Mouse (Mus musculus) stomach, embryonic 14.5 days (tissue): ENCODE results near the gene Pds5b. TPM values are rescaled to one million over a fixed set of nuclear protein-coding genes. Genes with fewer than 3 reads are reported as not detected.
"Not testable (repeated sequence)": the region's sequence is repeated elsewhere in the genome, so short reads cannot be mapped to it uniquely, and the experiment has no call there.

Source experiments
- ATAC-seq: fragments of 200-750 bp; cut with Nextera tagmentation; 2 replicates; pipeline ENCODE4 v1.8.0; 2017; ENCODE audit warnings: low read depth, moderate TSS enrichment; ENCODE audit not compliant: insufficient number of reproducible peaks, insufficient read depth, low FRiP score
- H3K27ac ChIP-seq: fragments of 300-500 bp; sonication (generic); 2 replicates; pipeline ENCODE4 v1.5.1; 2014; ENCODE audit warnings: mild to moderate bottlenecking, low read length, moderate library complexity, mixed read lengths
- H3K27me3 ChIP-seq: fragments of 300-500 bp; sonication (generic); 2 replicates; pipeline ENCODE4 v1.6.1; 2014; ENCODE audit warnings: low read length, control low read depth, mixed read lengths; ENCODE audit not compliant: control insufficient read depth, insufficient read depth
- H3K36me3 ChIP-seq: fragments of 300-500 bp; sonication (generic); 2 replicates; pipeline ENCODE4 v1.6.1; 2014; ENCODE audit warnings: mild to moderate bottlenecking, control low read depth, low read length, moderate library complexity, mixed read lengths; ENCODE audit not compliant: control insufficient read depth, insufficient read depth
- H3K4me1 ChIP-seq: fragments of 300-500 bp; sonication (generic); 2 replicates; pipeline ENCODE4 v1.6.1; 2014; ENCODE audit warnings: low read length, control low read depth, mixed read lengths; ENCODE audit not compliant: control insufficient read depth, insufficient read depth
- H3K4me2 ChIP-seq: fragments of 300-500 bp; sonication (generic); replicated peaks from 2 replicates; pipeline ENCODE4 v1.6.1; 2014; ENCODE audit warnings: low read depth, low read length, control low read depth
- H3K4me3 ChIP-seq: fragments of 300-500 bp; sonication (generic); 2 replicates; pipeline ENCODE4 v1.5.1; 2014; ENCODE audit warnings: low read depth, low read length, control low read depth
- H3K9ac ChIP-seq: fragments of 300-500 bp; sonication (generic); replicated peaks from 2 replicates; pipeline ENCODE4 v1.6.1; 2014; ENCODE audit warnings: low read depth, mild to moderate bottlenecking, control low read depth, low read length, moderate library complexity, mixed read lengths
- H3K9me3 ChIP-seq: fragments of 300-500 bp; sonication (generic); 2 replicates; pipeline ENCODE4 v1.6.1; 2016; ENCODE audit warnings: low read depth, low read length, control low read depth; ENCODE audit not compliant: control insufficient read depth
- WGBS: fragments of 180-500 bp; shearing (Covaris S2); extraction: QIAGEN DNeasy Blood & Tissue Kit; methylation state at CpG from one replicate; pipeline ENCODE4 v1.1.7; 2014; 5-methylcytosine and 5-hydroxymethylcytosine counted together
- polyA plus RNA-seq: library from polyadenylated mRNA; unstranded; fragments of >200 nt; fragmentation: Nextera tagmentation; extraction: Ambion mirVana; gene quantifications from 2 replicates; pipeline ENCODE4 v1.2.1, GENCODE M21; 2014

Gene Pds5b
- polyA plus RNA-seq, 1 experiment from 2014 or later = 52.9 TPM

DNA sequence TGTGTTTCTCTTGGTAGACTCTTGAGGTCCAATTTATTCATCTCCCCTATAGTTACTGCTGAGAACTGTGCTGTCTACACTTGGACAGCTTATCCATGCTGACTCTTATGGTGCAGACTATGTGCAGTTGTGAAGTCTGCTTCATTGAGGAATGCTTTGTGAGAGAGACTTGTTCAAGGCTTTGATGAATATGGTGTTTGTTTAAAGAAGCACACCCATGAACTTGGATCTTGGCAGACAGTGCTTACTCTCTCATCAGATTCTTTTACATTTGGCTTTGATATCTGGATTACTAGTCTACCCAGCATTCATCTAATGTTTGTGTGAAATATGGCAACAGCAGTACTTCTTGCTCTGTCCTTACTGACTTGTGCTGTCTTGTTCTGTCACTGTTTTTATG, 39.9 kb downstream of the Pds5b start:
- H3K4me3 ChIP-seq = no peak overlapping the region
- H3K9me3 ChIP-seq = no peaks in the 10 kb centered on the region
- no peaks in the 10 kb centered on the region for H3K36me3 ChIP-seq
- H3K4me1 ChIP-seq = 0 out of 2 replicates have a peak, but pooled peaks cover 3% of the 10 kb centered on the region
- ATAC-seq = no peak
- no peaks in the 10 kb centered on the region for H3K27me3 ChIP-seq
- H3K9ac ChIP-seq = no peak overlapping the region
- peak overlapping the region; percentile 44; the same call in 1 of the 2 replicates for H3K27ac ChIP-seq
- no peak overlapping the region for H3K4me2 ChIP-seq

DNA sequence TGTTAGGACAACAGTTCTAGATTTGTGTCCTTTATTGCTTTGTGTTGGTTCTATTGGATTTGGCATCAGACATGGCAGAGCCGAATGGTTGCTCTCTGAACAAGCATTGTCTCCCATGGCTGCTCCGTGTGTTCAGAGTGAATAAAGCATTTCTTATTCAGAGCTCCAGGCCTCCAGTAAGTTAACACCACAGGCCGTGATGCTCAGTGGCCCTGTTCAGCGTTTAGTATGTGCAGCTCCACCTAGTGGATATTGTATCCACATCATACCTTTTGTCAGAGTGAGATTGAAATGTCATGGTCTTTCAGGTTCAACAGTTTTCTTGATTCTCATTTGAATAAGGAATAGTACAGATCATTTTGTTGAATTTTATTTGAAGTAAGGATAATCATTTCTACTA, 44.2 kb downstream of the Pds5b start:
- Histone ChIP-seq H3K4me2 (no peak overlapping the region), H3K27ac (no peak overlapping the region), H3K4me3 (no peak overlapping the region), H3K4me1 (0 out of 2 replicates have a peak, but pooled peaks cover 3% of the 10 kb centered on the region), H3K9ac (no peak overlapping the region), H3K9me3 (no peaks in the 10 kb centered on the region), H3K27me3 (no peaks in the 10 kb centered on the region), H3K36me3 (peaks cover 7% of the 10 kb centered on the region; the same call in 1 of the 2 replicates)
- WGBS = 22% methylated on average over 4 of the region's 4 CpGs
- ATAC-seq = no peak

DNA sequence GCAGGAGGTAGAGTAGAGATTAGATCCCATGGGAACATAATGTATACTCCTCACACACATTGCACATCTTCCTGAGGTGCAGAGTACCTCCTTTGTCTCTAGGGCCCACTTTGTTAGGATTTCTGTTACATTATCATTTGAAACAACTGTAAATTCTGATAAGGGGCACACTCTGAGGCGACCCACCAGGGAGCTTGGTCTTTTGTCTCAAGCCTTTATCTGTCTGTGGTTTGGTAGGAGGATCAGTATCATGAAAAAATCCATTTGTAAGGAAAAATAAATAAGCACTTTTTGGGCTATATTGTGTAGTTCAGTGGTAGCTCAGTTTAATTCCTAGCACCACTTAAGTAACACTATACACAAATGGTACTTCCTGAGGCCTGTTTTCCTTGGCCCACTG, 51.1 kb downstream of the Pds5b start:
- Histone ChIP-seq H3K27ac (no peak overlapping the region), H3K9ac (no peak overlapping the region), H3K4me3 (no peak overlapping the region), H3K27me3 (no peaks in the 10 kb centered on the region), H3K36me3 (peaks cover 26% of the 10 kb centered on the region), H3K9me3 (no peaks in the 10 kb centered on the region), H3K4me1 (no peaks in the 10 kb centered on the region), H3K4me2 (no peak overlapping the region)
- WGBS = 67% methylated on average over 1 of the region's 1 CpGs
- no peak for ATAC-seq

DNA sequence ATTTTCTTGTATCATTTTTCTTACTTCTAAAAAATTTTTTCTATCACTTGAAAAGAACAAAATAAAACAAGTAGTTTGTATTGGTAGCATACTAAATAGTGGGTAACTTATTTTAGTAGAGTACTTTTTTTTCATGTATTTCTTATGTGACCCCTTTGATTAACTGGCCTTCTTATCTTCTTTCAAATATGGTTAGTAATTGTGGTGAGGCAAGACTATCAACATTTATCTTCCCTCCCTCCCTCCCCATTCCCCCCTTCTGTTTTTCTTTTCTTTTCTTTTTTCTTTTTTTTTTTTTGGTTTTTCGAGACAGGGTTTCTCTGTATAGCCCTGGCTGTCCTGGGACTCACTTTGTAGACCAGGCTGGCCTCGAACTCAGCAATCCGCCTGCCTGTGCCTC, 63.5 kb downstream of the Pds5b start:
- not testable (repeated sequence) for H3K9me3 ChIP-seq, H3K36me3 ChIP-seq, H3K4me1 ChIP-seq, ATAC-seq, H3K27ac ChIP-seq, H3K27me3 ChIP-seq, H3K4me3 ChIP-seq, H3K9ac ChIP-seq, H3K4me2 ChIP-seq
- 79% methylated on average over 3 of the region's 3 CpGs for whole genome bisulfite sequencing

DNA sequence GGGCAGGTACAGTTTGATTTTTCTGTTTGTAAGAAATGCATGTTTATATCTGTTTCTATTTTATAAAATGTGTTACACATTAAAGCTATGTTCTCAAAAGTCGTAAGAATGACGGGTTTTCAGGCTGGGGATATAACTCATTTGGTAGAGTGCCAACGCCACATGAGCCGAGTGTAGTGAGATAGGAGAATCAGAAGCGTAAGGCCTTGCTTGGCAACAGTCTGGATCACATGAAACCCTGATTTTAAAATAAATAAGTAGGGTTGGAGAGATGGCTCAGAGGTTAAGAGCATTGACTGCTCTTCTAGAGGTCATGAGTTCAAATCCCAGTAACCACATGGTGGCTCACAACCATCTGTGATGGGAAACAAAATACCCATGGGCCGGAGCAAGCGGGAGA, 65.8 kb downstream of the Pds5b start:
- Histone ChIP-seq H3K4me2 (no peak overlapping the region), H3K27ac (no peak overlapping the region), H3K9me3 (no peaks in the 10 kb centered on the region), H3K4me3 (no peak overlapping the region), H3K36me3 (no peaks in the 10 kb centered on the region; the same call in 1 of the 2 replicates), H3K4me1 (no peaks in the 10 kb centered on the region), H3K27me3 (no peaks in the 10 kb centered on the region), H3K9ac (no peak overlapping the region)
- 86% methylated on average over 7 of the region's 7 CpGs for WGBS
- ATAC-seq = no peak

DNA sequence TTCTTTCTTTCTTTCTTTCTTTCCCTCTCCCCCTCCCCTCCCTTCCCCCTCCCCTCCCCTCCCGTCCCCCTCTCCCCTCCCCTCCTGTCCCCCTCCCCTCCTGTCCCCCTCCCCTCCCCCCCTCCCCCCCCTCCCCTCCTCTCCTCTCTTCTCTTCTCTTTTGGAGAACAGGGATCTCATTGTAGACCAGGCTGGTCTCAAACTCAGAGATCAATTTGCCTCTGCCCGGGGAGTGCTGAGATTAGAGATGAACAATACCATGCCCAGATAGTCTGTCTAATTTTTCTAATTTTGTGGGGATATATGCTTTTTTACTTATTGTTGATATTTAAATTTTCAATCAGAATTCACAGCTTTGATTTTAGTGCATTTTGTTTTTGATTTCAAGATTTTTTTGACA, 67.1 kb downstream of the Pds5b start:
- Histone ChIP-seq H3K4me2 (no peak overlapping the region), H3K9me3 (no peaks in the 10 kb centered on the region), H3K36me3 (no peaks in the 10 kb centered on the region; the same call in 1 of the 2 replicates), H3K27me3 (no peaks in the 10 kb centered on the region), H3K27ac (no peak overlapping the region), H3K4me3 (no peak overlapping the region), H3K4me1 (no peaks in the 10 kb centered on the region), H3K9ac (no peak overlapping the region)
- ATAC-seq = no peak
- WGBS = 74% methylated on average over 1 of the region's 2 CpGs

DNA sequence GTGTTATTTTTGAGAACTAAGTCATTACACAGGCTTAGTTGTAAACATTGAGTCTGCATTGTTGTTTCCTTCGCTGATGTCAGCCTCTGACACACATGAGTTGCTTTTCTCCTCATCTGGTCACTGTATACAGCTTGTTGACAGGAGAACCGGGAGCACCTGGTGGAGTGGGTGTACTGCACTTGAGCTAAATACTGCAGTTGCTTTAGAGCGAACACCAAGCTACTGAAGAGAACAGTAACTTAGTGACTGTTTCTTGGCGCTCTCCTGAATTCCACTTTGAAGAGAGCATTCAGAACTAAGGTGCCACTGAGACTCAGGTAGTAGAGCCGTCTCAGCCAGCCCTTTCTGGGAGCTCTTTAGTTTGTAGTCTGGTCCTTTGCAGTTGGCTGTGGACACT, 83.1 kb downstream of the Pds5b start:
- H3K9ac ChIP-seq = no peak overlapping the region
- H3K27ac ChIP-seq = no peak overlapping the region
- no peak overlapping the region for H3K4me3 ChIP-seq
- no peaks in the 10 kb centered on the region for H3K9me3 ChIP-seq
- H3K4me2 ChIP-seq = no peak overlapping the region
- H3K27me3 ChIP-seq = no peaks in the 10 kb centered on the region
- H3K4me1 ChIP-seq = no peaks in the 10 kb centered on the region
- 94% methylated on average over 5 of the region's 5 CpGs for WGBS
- peaks cover 27% of the 10 kb centered on the region for H3K36me3 ChIP-seq
- no peak for ATAC-seq

DNA sequence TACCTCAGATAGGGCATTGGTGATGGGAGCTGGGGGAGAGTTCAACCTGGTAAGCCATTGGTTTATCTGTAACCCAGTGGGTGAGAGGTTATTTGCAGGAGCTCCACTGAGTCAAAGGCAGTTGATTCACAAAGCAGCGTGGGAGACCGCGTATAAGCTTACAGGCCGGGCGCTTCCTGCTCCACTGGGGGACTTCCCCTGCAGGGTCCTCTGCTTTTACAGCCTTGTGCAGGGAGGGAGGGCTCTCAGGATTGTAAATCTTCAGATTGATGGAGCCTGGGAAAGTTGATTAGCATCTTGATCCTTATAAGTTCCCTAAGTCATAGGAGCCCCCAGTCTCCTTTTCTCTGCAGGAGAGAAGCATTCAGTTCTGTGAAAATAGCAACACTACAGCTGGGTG, 98.9 kb downstream of the Pds5b start:
- Histone ChIP-seq H3K9ac (no peak overlapping the region), H3K27me3 (no peaks in the 10 kb centered on the region), H3K9me3 (no peaks in the 10 kb centered on the region), H3K4me2 (no peak overlapping the region), H3K36me3 (peaks cover 8% of the 10 kb centered on the region), H3K4me3 (no peak overlapping the region), H3K27ac (no peak overlapping the region), H3K4me1 (peaks cover 9% of the 10 kb centered on the region)
- no peak for ATAC-seq
- 38% methylated on average over 5 of the region's 5 CpGs for WGBS

DNA sequence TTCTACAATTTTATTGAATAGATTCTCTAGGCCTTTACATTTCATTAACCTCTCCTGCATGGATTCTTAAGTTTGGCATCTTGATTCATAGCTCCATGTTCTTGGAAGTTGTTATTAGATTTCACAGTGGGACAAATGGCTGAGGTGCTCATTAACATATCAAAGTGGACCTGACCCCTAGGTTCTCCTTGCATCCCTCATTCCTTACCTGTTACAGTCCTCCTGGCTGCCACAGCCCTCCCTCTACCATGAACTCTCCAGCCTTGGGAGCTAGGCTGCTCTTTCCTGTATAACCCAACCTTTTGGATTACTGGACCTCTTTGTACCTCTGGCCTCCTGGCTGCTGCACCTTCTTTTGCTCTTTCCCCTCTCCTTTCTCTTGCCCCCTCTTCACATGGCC, 99.5 kb downstream of the Pds5b start:
- H3K4me1 ChIP-seq = peaks cover 9% of the 10 kb centered on the region
- H3K27me3 ChIP-seq = no peaks in the 10 kb centered on the region
- no peaks in the 10 kb centered on the region for H3K9me3 ChIP-seq
- no peak for ATAC-seq
- H3K36me3 ChIP-seq = peaks cover 9% of the 10 kb centered on the region
- H3K9ac ChIP-seq = no peak overlapping the region
- no peak overlapping the region for H3K4me2 ChIP-seq
- no peak overlapping the region for H3K27ac ChIP-seq
- no peak overlapping the region for H3K4me3 ChIP-seq
